Mouse (Mus musculus): ENCODE results near the gene Ces3b. TPM values are rescaled to one million over a fixed set of nuclear protein-coding genes. Genes with fewer than 3 reads are reported as not detected.

The Ces3b gene
- total and polyA plus RNA-seq, 3 experiments: not detected

GRCm38 (mm10) chr8:105076601-105077000 is 7.0 kb upstream of the Ces3b start:
- H3K27me3 ChIP-seq (ENCODE audit: control insufficient read depth in 1 of 2, insufficient read depth in 2 of 2, low read length in 2 of 2): peaks cover 6 to 9% of the 10 kb centered on the region in 2 experiments; a peak in 3 of 4 replicates
- H3K79me2 ChIP-seq (ENCODE audit: control insufficient read depth, insufficient read depth, low read length, poor library complexity): no peaks in the 10 kb centered on the region
- TF ChIP-seq SMC3 (IDR thresholded peaks at IDR 0.05; ENCODE audit: low read depth, low read length): no peak
- no peak for TF ChIP-seq SIN3A (IDR thresholded peaks at IDR 0.05; ENCODE audit: low read length)
- no peak for TF ChIP-seq CHD1 (IDR thresholded peaks at IDR 0.05; ENCODE audit: low read depth, low read length)
- no peak for TF ChIP-seq RAD21 (IDR thresholded peaks at IDR 0.05; ENCODE audit: low read depth, low read length)
- no peak for TF ChIP-seq MAX (IDR thresholded peaks at IDR 0.05; ENCODE audit: low read length)
- no peak for TF ChIP-seq ZC3H11A (IDR thresholded peaks at IDR 0.05; ENCODE audit: low read depth, low read length)
- TF ChIP-seq USF1 (IDR thresholded peaks at IDR 0.05; ENCODE audit: low read depth, low read length): no peak
- no peak for TF ChIP-seq HCFC1 (IDR thresholded peaks at IDR 0.05; ENCODE audit: low read depth, low read length)
- no peak for TF ChIP-seq KAT2A (conservative IDR thresholded peaks at IDR 0.05; ENCODE audit: low read depth, low read length)
- no peak for TF ChIP-seq GATA1 (IDR thresholded peaks at IDR 0.05; ENCODE audit: low read depth, low read length)
- no peak for TF ChIP-seq TAL1 (IDR thresholded peaks at IDR 0.05; ENCODE audit: low read length)
- no peak for TF ChIP-seq MXI1 (IDR thresholded peaks at IDR 0.05; ENCODE audit: low read depth, low read length)
- no peak for TF ChIP-seq JUND (IDR thresholded peaks at IDR 0.05; ENCODE audit: low read depth, low read length)
- H3K9ac ChIP-seq (ENCODE audit: control insufficient read depth, low read depth, low read length, poor library complexity, severe bottlenecking): no peak overlapping the region
- H3K36me3 ChIP-seq (ENCODE audit: control insufficient read depth in 1 of 2, insufficient read depth in 2 of 2, low read length in 2 of 2): no peaks in the 10 kb centered on the region
- no peak for DNase-seq (ENCODE audit: low read depth, low spot score)
- H3K9me3 ChIP-seq (replicated peaks; ENCODE audit: insufficient read depth, low read length): no peaks in the 10 kb centered on the region
- no peak overlapping the region for H3K27ac ChIP-seq (ENCODE audit: control insufficient read depth, low read depth, low read length)
- H3K4me1 ChIP-seq (ENCODE audit: control insufficient read depth in 1 of 2, insufficient read depth in 2 of 2, low read length in 2 of 2): no peaks in the 10 kb centered on the region
- no peak overlapping the region for H3K4me3 ChIP-seq (ENCODE audit: control insufficient read depth in 1 of 2, insufficient read depth in 1 of 2, low read depth in 2 of 2, low read length in 2 of 2)

- H3K9me3 ChIP-seq (replicated peaks; ENCODE audit: insufficient read depth, low read length): no peaks in the 10 kb centered on the region
- no peak overlapping the region for H3K27ac ChIP-seq (ENCODE audit: control insufficient read depth, low read depth, low read length)
- DNase-seq (ENCODE audit: low read depth, low spot score): no peak
- no peak for TF ChIP-seq ZKSCAN1 (IDR thresholded peaks at IDR 0.05; ENCODE audit: low read depth, low read length)
- TF ChIP-seq TAL1 (IDR thresholded peaks at IDR 0.05; ENCODE audit: low read length): no peak
- TF ChIP-seq UBTF (IDR thresholded peaks at IDR 0.05; ENCODE audit: borderline replicate concordance, insufficient read depth, low read depth, low read length): no peak
- TF ChIP-seq JUND (IDR thresholded peaks at IDR 0.05; ENCODE audit: low read depth, low read length): no peak
- no peak for TF ChIP-seq POLR2A (IDR thresholded peaks at IDR 0.05; ENCODE audit: control insufficient read depth in 1 of 2, insufficient read depth in 1 of 2, low read depth in 1 of 2, low read length in 2 of 2, poor library complexity in 1 of 2)
- TF ChIP-seq ZNF384 (IDR thresholded peaks at IDR 0.05; ENCODE audit: low read depth, low read length): no peak
- TF ChIP-seq ETS1 (IDR thresholded peaks at IDR 0.05; ENCODE audit: low read depth, low read length): no peak
- no peak for TF ChIP-seq CHD2 (IDR thresholded peaks at IDR 0.05; ENCODE audit: low read length)
- TF ChIP-seq SMC3 (IDR thresholded peaks at IDR 0.05; ENCODE audit: low read depth, low read length): no peak
- TF ChIP-seq MAFK (IDR thresholded peaks at IDR 0.05; ENCODE audit: borderline replicate concordance, low read depth, low read length): no peak
- TF ChIP-seq HCFC1 (IDR thresholded peaks at IDR 0.05; ENCODE audit: low read depth, low read length): no peak
- no peak for TF ChIP-seq USF2 (IDR thresholded peaks at IDR 0.05; ENCODE audit: borderline replicate concordance in 1 of 2, insufficient read depth in 1 of 2, low read depth in 1 of 2, low read length in 2 of 2)
- TF ChIP-seq NRF1 (IDR thresholded peaks at IDR 0.05; ENCODE audit: insufficient read depth, low read depth, low read length, poor library complexity, severe bottlenecking): no peak
- TF ChIP-seq GATA1 (IDR thresholded peaks at IDR 0.05; ENCODE audit: low read depth, low read length): no peak
- H3K9ac ChIP-seq (ENCODE audit: control insufficient read depth, low read depth, low read length, poor library complexity, severe bottlenecking): no peak overlapping the region
- no peak overlapping the region for H3K4me3 ChIP-seq (ENCODE audit: control insufficient read depth in 1 of 2, insufficient read depth in 1 of 2, low read depth in 2 of 2, low read length in 2 of 2)
- no peaks in the 10 kb centered on the region for H3K36me3 ChIP-seq (ENCODE audit: control insufficient read depth in 1 of 2, insufficient read depth in 2 of 2, low read length in 2 of 2)
- H3K79me2 ChIP-seq (ENCODE audit: control insufficient read depth, insufficient read depth, low read length, poor library complexity): no peaks in the 10 kb centered on the region
- H3K4me1 ChIP-seq (ENCODE audit: control insufficient read depth in 1 of 2, insufficient read depth in 2 of 2, low read length in 2 of 2): no peaks in the 10 kb centered on the region
- H3K27me3 ChIP-seq (ENCODE audit: control insufficient read depth in 1 of 2, insufficient read depth in 2 of 2, low read length in 2 of 2): peaks cover 6 to 9% of the 10 kb centered on the region in 2 experiments; a peak in 2 of 4 replicates
These were observed 6.5 kb upstream of the Ces3b start for GRCm38 (mm10) chr8:105077071-105077470.

All from MEL (cell line).